ENCODE assay signal across 16 mouse cellular contexts in the genomic region with DNA sequence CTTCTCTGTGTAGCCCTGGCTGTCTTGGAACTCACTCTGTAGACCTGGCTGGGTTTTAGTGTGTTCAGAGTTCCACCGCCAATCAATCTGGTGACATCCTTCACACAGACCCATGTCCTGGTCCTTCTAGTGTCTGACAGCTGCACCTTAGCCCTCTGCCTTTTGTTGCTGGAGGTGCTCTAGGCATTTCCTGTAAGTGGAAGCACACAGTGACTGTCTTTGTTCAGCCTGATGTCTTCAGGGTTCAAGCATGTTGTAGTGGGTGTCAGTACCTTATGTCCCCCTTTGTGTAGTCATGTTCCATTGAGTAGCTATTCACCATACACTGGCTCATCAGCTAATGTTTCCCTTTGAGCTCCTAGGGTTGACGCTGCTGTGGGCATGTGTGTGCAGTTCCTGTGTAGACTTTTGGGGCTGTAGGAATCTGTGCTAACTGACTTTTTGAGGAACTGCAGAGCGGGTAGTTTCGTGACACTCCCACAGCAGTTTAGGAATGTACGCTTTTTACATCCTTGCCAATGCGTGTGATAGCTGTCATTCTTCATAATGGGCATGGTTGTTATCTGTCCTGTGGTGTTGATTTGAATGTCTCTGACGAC. TPM values are rescaled to one million over a fixed set of nuclear protein-coding genes. Genes with fewer than 3 reads are reported as not detected.
DNase-seq lines count a peak whose midpoint lies in the region; ATAC-seq and TF ChIP-seq lines count a peak whose summit lies in the region.
"Had no signal": no experiment of that assay in that cellular context is flagged by ENCODE, and none has a peak within 500 bp of the region (broad histone marks: within the 10 kb centered on the region; RNA-seq: fewer than 3 reads in every experiment).

No protein-coding gene starts in this region.

- no peak for TF ChIP-seq POLR2A in thymus, adult 2 months (IDR thresholded peaks at IDR 0.05; ENCODE audit: control insufficient read depth, extremely low read depth, insufficient read depth, low read length, poor library complexity)

- TF ChIP-seq EP300 in heart, postnatal 0 days (IDR thresholded peaks at IDR 0.05; ENCODE audit: low read depth) = no peak

- H3K36me3 ChIP-seq in heart, postnatal 0 days (replicated peaks; ENCODE audit: control insufficient read depth, insufficient read depth, low read length) = peaks cover 8% of the 10 kb centered on the region; the same call in 1 of the 2 replicates
- H3K36me3 ChIP-seq in thymus, adult 2 months (ENCODE audit: control insufficient read depth, insufficient read depth, low read length) = no peaks in the 10 kb centered on the region
- H3K36me3 ChIP-seq in splenic B cell, adult 2 months (ENCODE audit: control insufficient read depth, insufficient read depth, low read length, poor library complexity, severe bottlenecking) = no peaks in the 10 kb centered on the region

- H3K27ac ChIP-seq in heart, postnatal 0 days (ENCODE audit: low read depth) = peak overlapping the region; percentile 0
- peak overlapping the region; percentile 76 for H3K27ac ChIP-seq in thymus, adult 2 months (ENCODE audit: control insufficient read depth, insufficient read depth, low read length)
- H3K27ac ChIP-seq: embryonic facial prominence, embryonic 13.5 days; liver, embryonic 14.5 days had no signal

- H3K9me3 ChIP-seq in heart, postnatal 0 days (replicated peaks; ENCODE audit: control insufficient read depth, low read length) = no peaks in the 10 kb centered on the region

- H3K27me3 ChIP-seq in heart, postnatal 0 days (ENCODE audit: control insufficient read depth, insufficient read depth, low read length) = no peaks in the 10 kb centered on the region
- no peaks in the 10 kb centered on the region for H3K27me3 ChIP-seq in thymus, adult 2 months (ENCODE audit: control insufficient read depth, insufficient read depth, low read length)
- no peaks in the 10 kb centered on the region for H3K27me3 ChIP-seq in splenic B cell, adult 2 months (ENCODE audit: control insufficient read depth, insufficient read depth, low read length, poor library complexity, severe bottlenecking)
- H3K27me3 ChIP-seq: embryonic facial prominence, embryonic 13.5 days had no signal

- no peak overlapping the region for H3K4me2 ChIP-seq in heart, postnatal 0 days (ENCODE audit: low read depth, low read length)
- H3K4me2 ChIP-seq: embryonic facial prominence, embryonic 13.5 days had no signal

- peaks cover 61% of the 10 kb centered on the region for H3K4me1 ChIP-seq in heart, postnatal 0 days (ENCODE audit: control insufficient read depth, insufficient read depth)
- peaks cover 43% of the 10 kb centered on the region for H3K4me1 ChIP-seq in thymus, adult 2 months (replicated peaks; ENCODE audit: control insufficient read depth, insufficient read depth, low read length)

- 25% methylated on average over 7 of the region's 7 CpGs for WGBS in heart, postnatal 0 days
- WGBS in thymus, adult 2 months = 36% methylated on average over 7 of the region's 7 CpGs

- intact Hi-C loops in heart, postnatal 36 days (cut with DNase I) = no loop called here
- intact Hi-C loops in gastrocnemius, postnatal 14 days (cut with DNase I; ENCODE audit: low total_unique reads) = no loop called here

- DNase-seq in heart, postnatal 0 days (ENCODE audit: low spot score) = no peak
- DNase-seq in heart, postnatal 36 days = no peak
- no peak for DNase-seq in thymus, adult 2 months
- no peak for DNase-seq in thymus, postnatal 4 days
- peak; percentile 72 for DNase-seq in induced T-regulatory cell, adult 2 months (ENCODE audit: low read depth)
- peak; percentile 64 for DNase-seq in splenic B cell, adult 2 months (ENCODE audit: low read depth, low spot score)
- DNase-seq in cerebellum, postnatal 36 days = no peak
- no peak for DNase-seq in gastrocnemius, postnatal 14 days
- DNase-seq: cerebellum, adult 8-10 months; gastrocnemius, postnatal 36 days; heart, postnatal 14 days; kidney, postnatal 4 days; spleen, adult 18-20 months had no signal

- no peak overlapping the region for H3K4me3 ChIP-seq in heart, postnatal 0 days (ENCODE audit: low read depth, low read length)
- no peak overlapping the region for H3K4me3 ChIP-seq in thymus, adult 2 months (ENCODE audit: control insufficient read depth, insufficient read depth, low read length)
- H3K4me3 ChIP-seq: embryonic facial prominence, embryonic 13.5 days had no signal

- no peak for ATAC-seq in heart, postnatal 0 days (ENCODE audit: insufficient read depth, low read depth)
- ATAC-seq: intestine, postnatal 0 days had no signal

- H3K9ac ChIP-seq in heart, postnatal 0 days (replicated peaks; ENCODE audit: low read depth, low read length) = no peak overlapping the region
- H3K9ac ChIP-seq: embryonic facial prominence, embryonic 13.5 days; liver, embryonic 14.5 days had no signal

- TF ChIP-seq CTCF in heart, postnatal 0 days (IDR thresholded peaks at IDR 0.05; ENCODE audit: low read depth) = no peak
- no peak for TF ChIP-seq CTCF in thymus, adult 2 months (IDR thresholded peaks at IDR 0.05; ENCODE audit: borderline replicate concordance, control insufficient read depth, extremely low read depth, insufficient read depth, low read length, poor library complexity)

RNA-seq across cellular contexts. Expression of a gene that starts 17.9 kb away (rescaled TPM):
- total RNA-seq in heart, postnatal 0 days (2014; rRNA removed; ENCODE audit: low replicate concordance) = 106 and 129 TPM in 2 replicates
- 17.0 and 17.4 TPM in 2 replicates for polyA plus RNA-seq in heart, postnatal 0 days (2015; fragmentation: Nextera tagmentation; extraction: Ambion mirVana)
- 100 to 1,000 TPM; 158 to 163 TPM for total RNA-seq in heart, postnatal 36 days (2021)
- polyA plus RNA-seq in thymus, adult 2 months (2012; rRNA removed) = 164 and 167 TPM in 2 replicates
- total RNA-seq in gastrocnemius, postnatal 14 days (2021) = 10 to 100 TPM; 53.2 to 53.6 TPM

Comparison
In these comparisons a context has a peak if more than half of its experiments do, and no peak if none do; other contexts are left out.
1. DNase-seq: peak in induced T-regulatory cell, adult 2 months (single experiment) and splenic B cell, adult 2 months (single experiment); none in heart, postnatal 0 days (single experiment), heart, postnatal 36 days (0 of 2), thymus, adult 2 months (single experiment), thymus, postnatal 4 days (single experiment), cerebellum, postnatal 36 days (0 of 2) and gastrocnemius, postnatal 14 days (single experiment).